Mouse (Mus musculus) neural tube, embryonic 12.5 days (tissue): ENCODE measurements around the gene Btbd35f16. TPM values are rescaled to one million over a fixed set of nuclear protein-coding genes. Genes with fewer than 3 reads are reported as not detected.
"Not testable (repeated sequence)": the region's sequence is repeated elsewhere in the genome, so short reads cannot be mapped to it uniquely, and the experiment has no call there.

Experiments used
- ATAC-seq: fragments of 200-750 bp; cut with Nextera tagmentation; 2 replicates; pipeline ENCODE4 v1.8.0; 2017; ENCODE audit warnings: low read depth, mild to moderate bottlenecking, moderate TSS enrichment, moderate library complexity; ENCODE audit not compliant: low FRiP score
- H3K27ac ChIP-seq: fragments of 300-500 bp; sonication (generic); 2 replicates; pipeline ENCODE4 v1.5.1; 2016
- H3K27me3 ChIP-seq: fragments of 300-500 bp; sonication (generic); replicated peaks from 2 replicates; pipeline ENCODE4 v1.6.1; 2016; ENCODE audit warnings: mild to moderate bottlenecking
- H3K36me3 ChIP-seq: fragments of 300-500 bp; sonication (generic); 2 replicates; pipeline ENCODE4 v1.6.1; 2016; ENCODE audit warnings: mild to moderate bottlenecking
- H3K4me1 ChIP-seq: fragments of 300-500 bp; sonication (generic); 2 replicates; pipeline ENCODE4 v1.6.1; 2016
- H3K4me2 ChIP-seq: fragments of 300-500 bp; sonication (generic); replicated peaks from 2 replicates; pipeline ENCODE4 v1.6.1; 2016; ENCODE audit warnings: mild to moderate bottlenecking
- H3K4me3 ChIP-seq: fragments of 300-500 bp; sonication (generic); 2 replicates; pipeline ENCODE4 v1.5.1; 2016
- H3K9ac ChIP-seq: fragments of 300-500 bp; sonication (generic); 2 replicates; pipeline ENCODE4 v1.6.1; 2016; ENCODE audit warnings: mild to moderate bottlenecking
- H3K9me3 ChIP-seq: fragments of 300-500 bp; sonication (generic); 2 replicates; pipeline ENCODE4 v1.6.1; 2016; ENCODE audit warnings: mild to moderate bottlenecking
- WGBS: fragments of 180-500 bp; shearing (Covaris S2); methylation state at CpG from one replicate; pipeline ENCODE4 v1.1.7; 2016; 5-methylcytosine and 5-hydroxymethylcytosine counted together
- polyA plus RNA-seq: library from polyadenylated mRNA; unstranded; fragments of >200 nt; fragmentation: Nextera tagmentation; extraction: Ambion mirVana; gene quantifications from 2 replicates; pipeline ENCODE4 v1.2.1, GENCODE M21; 2016

The Btbd35f16 gene
- polyA plus RNA-seq: not detected in 2 replicates

DNA sequence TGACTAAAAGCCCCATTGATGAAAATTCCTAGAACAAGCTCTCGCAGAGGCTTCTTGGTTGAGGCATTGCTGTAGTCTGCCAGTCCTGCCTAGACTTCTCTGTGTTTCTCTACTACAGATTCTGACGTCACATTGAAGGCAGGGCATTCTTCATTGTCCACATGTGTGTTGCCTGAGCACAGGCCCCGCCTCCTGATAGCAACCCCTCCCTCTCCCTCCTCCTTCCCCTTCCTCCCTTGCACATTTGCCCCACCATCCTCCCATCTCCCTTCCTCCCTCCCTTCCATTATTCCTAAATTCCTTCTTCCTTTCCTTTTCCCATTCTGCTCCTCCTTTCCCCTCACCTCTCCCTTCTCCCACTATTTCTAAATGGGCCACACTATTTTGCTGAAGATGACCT, at the start of gene Btbd35f16:
Gene Btbd35f16 (minus strand): TSS at position 101 of the 400 bp plus-strand sequence.
- WGBS: 87% methylated on average over 2 of the region's 3 CpGs
- H3K36me3 ChIP-seq, H3K27me3 ChIP-seq, H3K27ac ChIP-seq, ATAC-seq, H3K4me3 ChIP-seq, H3K4me2 ChIP-seq, H3K9me3 ChIP-seq, H3K9ac ChIP-seq, H3K4me1 ChIP-seq: not testable (repeated sequence)

Other genes with a start within 250 kb of the Btbd35f16 start
- not detected in 2 replicates for gene Btbd35f10, start 204.1 kb downstream of the Btbd35f16 start, polyA plus RNA-seq
- gene Btbd35f3, start 80.7 kb upstream of the Btbd35f16 start, polyA plus RNA-seq: not detected in 2 replicates
- gene Btbd35f28, start 239.6 kb upstream of the Btbd35f16 start, polyA plus RNA-seq: not detected in 2 replicates